Mouse (Mus musculus) gastrocnemius, postnatal 14 days (tissue): ENCODE measurements around the gene Gm9837. TPM values are rescaled to one million over a fixed set of nuclear protein-coding genes. Genes with fewer than 3 reads are reported as not detected.

Experiments
- DNase-seq: peaks from one replicate; pipeline ENCODE4 v3.0.0; 2021; ENCODE audit warnings: mixed read lengths
- intact Hi-C: fragments of 180-260 bp; cut with DNase I; formaldehyde crosslinking; loops from one replicate; pipeline ENCODE4 v1.15.1; 2025; ENCODE audit warnings: low total_unique reads
- long read RNA-seq, 2 experiments: library from polyadenylated mRNA; stranded (forward); transcript quantifications; one replicate each; pipeline ENCODE4 v2.0.0; 2021
- total RNA-seq, 2 experiments: library from RNA; stranded (reverse); gene quantifications; 2 replicates each; pipeline ENCODE4 v1.2.3; 2021

Gene Gm9837
- not detected for total RNA-seq
- long read RNA-seq, experiment 1, result 0 reads
- long read RNA-seq, experiment 2, result 0 reads

GRCm38 (mm10) chr11:53469968-53470695 is at the start of gene Gm9837:
Gm9837 (minus strand) TSS chr11:53470479.
- peak; percentile 90 for DNase-seq
- intact Hi-C loops, result loop anchor here (5.0 to 10.0 kb wide), 2 partner anchors 65 to 157 kb away; no protein-coding TSS in a partner anchor

GRCm38 (mm10) chr11:53519207-53520121 is 49.2 kb upstream of the Gm9837 start, which contains the start of gene Sept8:
Sept8 (plus strand) TSS chr11:53519257.
- DNase-seq, result peak; percentile 70
- intact Hi-C loops, result no loop called here

GRCm38 (mm10) chr11:53518759-53519158 is 48.5 kb upstream of the Gm9837 start:
- intact Hi-C loops, result no loop called here
- no peak for DNase-seq

- intact Hi-C loops, result no loop called here
- DNase-seq, result no peak
Observed at GRCm38 (mm10) chr11:53516775-53517627, 46.7 kb upstream of the Gm9837 start.

- DNase-seq, result no peak
- intact Hi-C loops, result no loop called here
Observed at GRCm38 (mm10) chr11:53510351-53510750, 40.1 kb upstream of the Gm9837 start.

GRCm38 (mm10) chr11:53508591-53508990 is 38.3 kb upstream of the Gm9837 start:
- intact Hi-C loops, result no loop called here
- no peak for DNase-seq

- DNase-seq, result peak; percentile 70
- intact Hi-C loops, result no loop called here
Observed at GRCm38 (mm10) chr11:53508152-53508551, 37.9 kb upstream of the Gm9837 start.

GRCm38 (mm10) chr11:53507098-53507805 is 37.0 kb upstream of the Gm9837 start:
- intact Hi-C loops, result no loop called here
- DNase-seq, result no peak

GRCm38 (mm10) chr11:53505026-53505663 is 34.9 kb upstream of the Gm9837 start:
- intact Hi-C loops, result no loop called here
- DNase-seq, result no peak

- intact Hi-C loops, result no loop called here
- DNase-seq, result no peak
Observed at GRCm38 (mm10) chr11:53504376-53504775, 34.1 kb upstream of the Gm9837 start.

GRCm38 (mm10) chr11:53503738-53504137 is 33.5 kb upstream of the Gm9837 start:
- intact Hi-C loops, result no loop called here
- no peak for DNase-seq

- intact Hi-C loops, result no loop called here
- no peak for DNase-seq
Observed at GRCm38 (mm10) chr11:53502039-53502765, 31.9 kb upstream of the Gm9837 start.

GRCm38 (mm10) chr11:53500569-53500968 is 30.3 kb upstream of the Gm9837 start:
- DNase-seq, result no peak
- intact Hi-C loops, result no loop called here

- no peak for DNase-seq
- intact Hi-C loops, result no loop called here
Observed at GRCm38 (mm10) chr11:53496946-53497345, 26.7 kb upstream of the Gm9837 start.

- no peak for DNase-seq
- intact Hi-C loops, result no loop called here
Observed at GRCm38 (mm10) chr11:53495417-53495816, 25.1 kb upstream of the Gm9837 start.

- no peak for DNase-seq
- intact Hi-C loops, result no loop called here
Observed at GRCm38 (mm10) chr11:53493243-53493955, 23.1 kb upstream of the Gm9837 start.

GRCm38 (mm10) chr11:53491954-53492401 is 21.7 kb upstream of the Gm9837 start:
- intact Hi-C loops, result no loop called here
- DNase-seq, result peak; percentile 15
